Mouse (Mus musculus) CD4-positive, CD25-positive, alpha-beta regulatory T cell, adult 2 months (primary cell): ENCODE measurements around the gene Olfr1199.

Experiments
- DNase-seq: peaks from one replicate; pipeline ENCODE4 v3.0.0-alpha.2; 2012; ENCODE audit warnings: low read depth, low spot score

Gene Olfr1199

DNA sequence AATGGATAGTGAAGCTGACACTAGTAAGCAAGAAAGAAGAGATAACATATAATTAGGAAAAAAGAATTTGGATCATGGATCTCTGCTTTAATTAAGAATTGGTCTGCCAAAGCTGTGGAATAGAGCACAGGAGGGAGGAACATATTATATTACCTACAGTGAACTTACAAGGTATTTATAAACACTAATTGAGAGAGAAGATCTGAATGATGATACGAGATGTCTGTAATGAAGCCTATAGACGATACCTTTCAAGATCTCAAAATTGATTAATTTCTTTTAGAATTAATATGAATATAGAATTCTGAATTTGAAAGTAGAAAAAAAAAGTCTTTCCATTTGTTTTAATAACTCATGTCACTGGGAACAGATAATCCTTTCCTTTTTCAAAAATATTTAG lies at the start of gene Olfr1199:
Olfr1199 (minus strand) TSS at position 101 of the 400 bp plus-strand sequence.
- DNase-seq = no peak

DNA sequence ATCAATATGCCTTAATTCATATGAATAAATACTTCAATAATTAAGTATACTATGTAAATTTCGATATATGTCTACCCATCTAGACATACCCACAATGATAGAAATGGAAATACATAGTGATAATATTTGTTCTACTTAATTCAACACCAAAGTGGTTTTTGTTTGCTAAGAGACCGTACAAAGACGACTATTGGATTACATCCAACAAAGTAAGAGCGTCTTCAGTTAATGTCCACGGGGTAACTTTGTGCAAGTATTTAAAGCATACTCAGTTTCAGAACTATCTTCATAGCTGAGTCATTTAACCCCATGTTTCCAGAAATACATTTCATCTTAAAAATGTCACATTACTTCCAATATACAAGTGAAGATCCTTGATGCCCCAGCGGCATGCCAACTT lies 32.5 kb upstream of the Olfr1199 start, which contains the start of gene Olfr1201:
Olfr1201 (plus strand) TSS at position 301 of the 400 bp plus-strand sequence.
- no peak for DNase-seq

DNA sequence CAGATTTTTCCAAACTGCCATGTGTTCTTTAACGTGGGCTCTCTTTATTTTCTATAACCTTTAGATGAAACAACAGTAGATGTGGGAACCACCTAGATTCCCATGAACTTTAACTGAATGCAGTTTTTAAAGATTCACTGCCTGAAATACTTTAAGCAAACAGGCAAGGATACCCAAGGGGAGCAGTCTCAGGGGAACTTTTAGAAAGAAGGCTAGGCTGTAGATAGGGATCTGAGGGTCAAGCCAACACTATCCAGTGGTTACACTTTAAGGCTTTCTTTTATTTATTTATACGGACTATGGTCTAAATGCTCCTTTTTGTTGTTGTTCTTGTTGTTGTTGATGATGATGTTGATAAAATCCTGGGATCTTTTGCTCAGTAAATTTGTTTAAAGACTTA lies 10.1 kb upstream of the Olfr1199 start, which contains the start of gene Olfr1200:
Olfr1200 (minus strand) TSS at position 101 of the 400 bp plus-strand sequence.
- DNase-seq = no peak

DNA sequence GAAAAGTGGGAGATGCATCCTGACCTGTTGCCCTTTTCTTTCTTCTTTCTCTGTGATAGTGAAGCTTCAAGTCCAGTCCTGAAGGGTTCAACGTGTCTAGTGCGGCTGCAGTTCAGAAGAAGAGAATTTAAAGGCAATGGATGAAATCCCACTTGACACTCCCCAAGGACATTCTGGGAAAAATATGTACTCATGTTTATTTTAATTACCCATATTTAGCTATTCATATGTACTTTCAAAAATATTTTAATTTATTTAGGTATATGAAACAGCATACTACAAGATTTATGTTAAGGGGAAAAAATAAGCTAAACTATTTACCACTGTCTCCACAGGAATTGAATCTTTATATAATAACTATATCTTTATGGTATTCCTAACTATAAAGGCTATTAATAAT lies 9.0 kb downstream of the Olfr1199 start, which contains the start of gene Olfr1198:
Olfr1198 (minus strand) TSS at position 101 of the 400 bp plus-strand sequence.
- DNase-seq = no peak

DNA sequence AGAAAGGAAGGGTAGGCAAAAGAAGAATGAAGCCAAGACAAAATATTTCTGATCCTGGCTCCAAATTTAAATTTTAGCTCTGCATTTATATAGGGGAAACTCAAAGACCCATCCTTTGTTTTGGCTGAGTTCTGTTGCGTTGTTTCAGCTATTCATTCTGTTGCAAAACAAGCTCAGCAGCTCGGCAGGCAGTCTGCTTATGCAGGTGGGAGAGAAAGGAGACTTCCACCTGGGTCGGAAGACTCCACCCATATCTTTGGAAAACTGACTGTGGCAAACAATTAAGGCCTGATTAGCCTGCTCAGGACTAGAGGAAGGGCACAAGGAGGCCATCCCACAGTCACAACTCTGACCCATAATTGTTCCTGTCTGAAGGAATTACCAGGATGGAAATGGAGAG lies 16.9 kb downstream of the Olfr1199 start:
- no peak for DNase-seq

DNA sequence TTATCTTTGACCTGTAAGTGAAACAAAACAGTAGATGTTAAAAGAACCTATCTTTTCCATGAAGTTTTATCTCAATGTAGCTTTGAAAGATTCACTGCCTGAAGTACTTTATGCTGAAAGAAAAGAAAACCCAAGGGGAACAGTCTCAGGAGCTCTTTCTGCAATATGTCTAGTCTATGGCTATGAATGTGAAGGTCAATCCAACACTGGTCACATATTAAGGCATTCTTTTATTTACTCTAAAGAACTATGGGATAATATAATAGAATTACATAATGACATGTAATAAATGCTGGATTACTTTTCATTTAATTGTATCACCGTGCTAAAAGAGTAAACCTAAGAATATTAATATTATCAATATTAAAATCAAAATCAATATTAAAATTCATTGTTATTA lies 28.0 kb downstream of the Olfr1199 start, which contains the start of gene Olfr1197:
Olfr1197 (minus strand) TSS at position 101 of the 400 bp plus-strand sequence.
- DNase-seq = no peak

DNA sequence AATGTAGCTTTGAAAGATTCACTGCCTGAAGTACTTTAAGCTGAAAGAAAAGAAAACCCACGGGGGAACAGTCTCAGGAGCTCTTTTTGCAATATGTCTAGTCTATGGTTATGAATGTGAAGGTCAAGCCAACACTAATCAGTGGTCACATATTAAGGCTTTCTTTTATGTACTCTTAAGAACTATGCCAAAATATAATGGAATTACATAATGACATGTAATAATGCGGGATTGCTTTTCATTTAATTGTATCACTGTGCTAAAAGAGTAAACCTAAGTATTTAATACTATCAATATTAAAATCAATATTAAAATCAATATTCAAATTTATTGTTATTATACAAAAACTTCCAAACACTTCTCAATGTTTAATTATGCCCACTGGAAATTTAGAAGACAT lies 55.8 kb downstream of the Olfr1199 start, which contains the start of gene Olfr1196:
Olfr1196 (minus strand) TSS at position 101 of the 400 bp plus-strand sequence.
- no peak for DNase-seq
